Mouse (Mus musculus): ENCODE measurements around the gene Trim45. TPM values are rescaled to one million over a fixed set of nuclear protein-coding genes. Genes with fewer than 3 reads are reported as not detected.
A peak's percentile ranks its signal among the peaks of the same experiment; 100 is the strongest.

Trim45 gene
- total and polyA plus RNA-seq, 3 experiments = 2.5 to 3.7 TPM; not detected in 1

- Histone ChIP-seq H3K79me2 (ENCODE audit: control insufficient read depth, insufficient read depth, low read length, poor library complexity) (peaks cover 6% of the 10 kb centered on the region; the same call in 1 of the 2 replicates), H3K27ac (ENCODE audit: control insufficient read depth, low read depth, low read length) (no peak overlapping the region), H3K4me3 (ENCODE audit: control insufficient read depth in 1 of 2, insufficient read depth in 1 of 2, low read depth in 2 of 2, low read length in 2 of 2) (no peak overlapping the region), H3K9me3 (replicated peaks; ENCODE audit: insufficient read depth, low read length) (no peaks in the 10 kb centered on the region), H3K36me3 (ENCODE audit: control insufficient read depth in 1 of 2, insufficient read depth in 2 of 2, low read length in 2 of 2) (peaks cover 3 to 9% of the 10 kb centered on the region in 2 experiments; a peak in 3 of 4 replicates), H3K4me1 (ENCODE audit: control insufficient read depth in 1 of 2, insufficient read depth in 2 of 2, low read length in 2 of 2) (peaks cover 0 to 4% of the 10 kb centered on the region in 2 experiments; a peak in 2 of 4 replicates), H3K9ac (ENCODE audit: control insufficient read depth, low read depth, low read length, poor library complexity, severe bottlenecking) (no peak overlapping the region), H3K27me3 (ENCODE audit: control insufficient read depth in 1 of 2, insufficient read depth in 2 of 2, low read length in 2 of 2) (no peaks in the 10 kb centered on the region)
- TF ChIP-seq CTCF (IDR thresholded peaks at IDR 0.05 in 2 of 3, conservative IDR thresholded peaks at IDR 0.05 in 1 of 3; ENCODE audit: control insufficient read depth in 1 of 3, insufficient read depth in 1 of 3, low read depth in 2 of 3, low read length in 3 of 3, poor library complexity in 1 of 3, severe bottlenecking in 1 of 3) (peak; percentile 29 to 47 (median 44); a peak in 5 of 6 replicates), MXI1 (IDR thresholded peaks at IDR 0.05; ENCODE audit: low read depth, low read length) (no peak), SMC3 (IDR thresholded peaks at IDR 0.05; ENCODE audit: low read depth, low read length) (peak; percentile 26; the same call in 1 of the 2 replicates)
- DNase-seq (ENCODE audit: low read depth, low spot score) = peak; percentile 46
Measured at GRCm38 (mm10) chr3:100963849-100964542, 42.0 kb downstream of the Trim45 start.

- TF ChIP-seq GABPA (IDR thresholded peaks at IDR 0.05; ENCODE audit: low read depth, low read length) (no peak), ZNF384 (IDR thresholded peaks at IDR 0.05; ENCODE audit: low read depth, low read length) (no peak), MXI1 (IDR thresholded peaks at IDR 0.05; ENCODE audit: low read depth, low read length) (peak; percentile 80), KAT2A (conservative IDR thresholded peaks at IDR 0.05; ENCODE audit: low read depth, low read length) (no peak), EP300 (IDR thresholded peaks at IDR 0.05; ENCODE audit: low read depth in 1 of 2, low read length in 2 of 2) (no peak), HCFC1 (IDR thresholded peaks at IDR 0.05; ENCODE audit: low read depth, low read length) (peak; percentile 72; the same call in 1 of the 2 replicates), MYC (IDR thresholded peaks at IDR 0.05; ENCODE audit: low read depth, low read length) (peak; percentile 67), E2F4 (IDR thresholded peaks at IDR 0.05; ENCODE audit: borderline replicate concordance, low read depth, low read length) (peak; percentile 95), ELF1 (IDR thresholded peaks at IDR 0.05; ENCODE audit: low read depth, low read length) (peak; percentile 83), ZMIZ1 (IDR thresholded peaks at IDR 0.05; ENCODE audit: low read depth, low read length) (peak; percentile 44; the same call in 1 of the 2 replicates), POLR2A (IDR thresholded peaks at IDR 0.05; ENCODE audit: control insufficient read depth in 1 of 2, insufficient read depth in 1 of 2, low read depth in 1 of 2, low read length in 2 of 2, poor library complexity in 1 of 2) (peak in 1 of 2 experiments; percentile 79; a peak in 2 of 4 replicates), CHD1 (IDR thresholded peaks at IDR 0.05; ENCODE audit: low read depth, low read length) (no peak), TBP (IDR thresholded peaks at IDR 0.05; ENCODE audit: low read depth, low read length) (peak; percentile 50; the same call in 1 of the 2 replicates), ZKSCAN1 (IDR thresholded peaks at IDR 0.05; ENCODE audit: low read depth, low read length) (no peak), USF1 (IDR thresholded peaks at IDR 0.05; ENCODE audit: low read depth, low read length) (no peak), NRF1 (IDR thresholded peaks at IDR 0.05; ENCODE audit: insufficient read depth, low read depth, low read length, poor library complexity, severe bottlenecking) (peak; percentile 47; the same call in 1 of the 2 replicates), SIN3A (IDR thresholded peaks at IDR 0.05; ENCODE audit: low read length) (peak; percentile 82), MAX (IDR thresholded peaks at IDR 0.05; ENCODE audit: low read length) (peak; percentile 83), POLR2AphosphoS2 (IDR thresholded peaks at IDR 0.05; ENCODE audit: low read length) (peak; percentile 66; the same call in 1 of the 2 replicates), NELFE (IDR thresholded peaks at IDR 0.05; ENCODE audit: low read depth, low read length) (peak; percentile 91)
- Histone ChIP-seq H3K27ac (ENCODE audit: control insufficient read depth, low read depth, low read length) (no peak within 1 kb of the TSS), H3K4me3 (ENCODE audit: control insufficient read depth in 1 of 2, insufficient read depth in 1 of 2, low read depth in 2 of 2, low read length in 2 of 2) (peak within 1 kb of the TSS; percentile 80 to 84), H3K9ac (ENCODE audit: control insufficient read depth, low read depth, low read length, poor library complexity, severe bottlenecking) (peak within 1 kb of the TSS; percentile 88), H3K79me2 (ENCODE audit: control insufficient read depth, insufficient read depth, low read length, poor library complexity) (peaks cover 10% of the 10 kb centered on the region), H3K4me1 (ENCODE audit: control insufficient read depth in 1 of 2, insufficient read depth in 2 of 2, low read length in 2 of 2) (peaks cover 0 to 7% of the 10 kb centered on the region in 2 experiments; a peak in 2 of 4 replicates), H3K9me3 (replicated peaks; ENCODE audit: insufficient read depth, low read length) (no peaks in the 10 kb centered on the region), H3K36me3 (ENCODE audit: control insufficient read depth in 1 of 2, insufficient read depth in 2 of 2, low read length in 2 of 2) (peaks cover 2 to 3% of the 10 kb centered on the region in 2 experiments; a peak in 2 of 4 replicates), H3K27me3 (ENCODE audit: control insufficient read depth in 1 of 2, insufficient read depth in 2 of 2, low read length in 2 of 2) (no peaks in the 10 kb centered on the region)
- peak; percentile 95 for DNase-seq (ENCODE audit: low read depth, low spot score)
Measured at GRCm38 (mm10) chr3:100969176-100969917, 47.3 kb downstream of the Trim45 start, which contains the start of gene Ttf2. Ttf2 (minus strand) TSS chr3:100969663.
